Mouse (Mus musculus): ENCODE data around the gene Dot1l. TPM values are rescaled to one million over a fixed set of nuclear protein-coding genes. Genes with fewer than 3 reads are reported as not detected.
"Not testable (repeated sequence)": the region's sequence is repeated elsewhere in the genome, so short reads cannot be mapped to it uniquely, and the experiment has no call there.

Gene Dot1l
- polyA plus RNA-seq, 1 experiment from 2014 or later: 28.3 TPM

GRCm38 (mm10) chr10:80823847-80824643 lies 69.0 kb downstream of the Dot1l start:
- no peaks in the 10 kb centered on the region for H3K27me3 ChIP-seq (ENCODE audit: low read depth, poor library complexity, severe bottlenecking)
- WGBS: 67% methylated on average over 8 of the region's 8 CpGs
- peaks cover 13% of the 10 kb centered on the region for H3K36me3 ChIP-seq
- H3K27ac ChIP-seq: no peak overlapping the region
- H3K9me3 ChIP-seq (replicated peaks): no peaks in the 10 kb centered on the region
- no peak overlapping the region for H3K4me3 ChIP-seq
- H3K4me1 ChIP-seq: peaks cover 13% of the 10 kb centered on the region
- DNase-seq (ENCODE audit: low spot score): no peak

- WGBS: 78% methylated on average over 2 of the region's 2 CpGs
- Histone ChIP-seq H3K36me3 (peaks cover 21% of the 10 kb centered on the region), H3K27ac (no peak overlapping the region), H3K4me3 (no peak overlapping the region), H3K4me1 (peaks cover 20% of the 10 kb centered on the region), H3K9me3 (replicated peaks) (no peaks in the 10 kb centered on the region), H3K27me3 (ENCODE audit: low read depth, poor library complexity, severe bottlenecking) (no peaks in the 10 kb centered on the region)
- DNase-seq (ENCODE audit: low spot score): no peak
Measured at GRCm38 (mm10) chr10:80824827-80825226, 69.8 kb downstream of the Dot1l start.

GRCm38 (mm10) chr10:80826151-80827062 lies 71.4 kb downstream of the Dot1l start, which contains the start of gene Oaz1:
Oaz1 (plus strand) TSS chr10:80826656.
- Histone ChIP-seq H3K4me3 (peak within 1 kb of the TSS; percentile 94), H3K9me3 (replicated peaks) (no peaks in the 10 kb centered on the region), H3K27me3 (ENCODE audit: low read depth, poor library complexity, severe bottlenecking) (no peaks in the 10 kb centered on the region), H3K27ac (peak within 1 kb of the TSS; percentile 96), H3K4me1 (peaks cover 36% of the 10 kb centered on the region), H3K36me3 (peaks cover 31% of the 10 kb centered on the region)
- WGBS: under 1% methylated on average over 82 of the region's 82 CpGs
- DNase-seq (ENCODE audit: low spot score): peak; percentile 95

GRCm38 (mm10) chr10:80827063-80827869 lies 72.3 kb downstream of the Dot1l start:
- H3K9me3 ChIP-seq (replicated peaks): no peaks in the 10 kb centered on the region
- peak overlapping the region; percentile 94 for H3K4me3 ChIP-seq
- H3K36me3 ChIP-seq: peaks cover 31% of the 10 kb centered on the region
- peak overlapping the region; percentile 96 for H3K27ac ChIP-seq
- WGBS: 8% methylated on average over 29 of the region's 29 CpGs
- peaks cover 3% of the 10 kb centered on the region; the same call in 1 of the 2 replicates for H3K27me3 ChIP-seq (ENCODE audit: low read depth, poor library complexity, severe bottlenecking)
- DNase-seq (ENCODE audit: low spot score): no peak
- peaks cover 41% of the 10 kb centered on the region for H3K4me1 ChIP-seq

GRCm38 (mm10) chr10:80827870-80828420 lies 72.9 kb downstream of the Dot1l start:
- no peak for DNase-seq (ENCODE audit: low spot score)
- peaks cover 31% of the 10 kb centered on the region for H3K36me3 ChIP-seq
- peak overlapping the region; percentile 94 for H3K4me3 ChIP-seq
- peaks cover 10% of the 10 kb centered on the region for H3K27me3 ChIP-seq (ENCODE audit: low read depth, poor library complexity, severe bottlenecking)
- H3K4me1 ChIP-seq: peaks cover 41% of the 10 kb centered on the region
- no peaks in the 10 kb centered on the region for H3K9me3 ChIP-seq (replicated peaks)
- 87% methylated on average over 10 of the region's 10 CpGs for WGBS
- no peak overlapping the region for H3K27ac ChIP-seq

GRCm38 (mm10) chr10:80828587-80828986 lies 73.6 kb downstream of the Dot1l start:
- not testable (repeated sequence) for H3K9me3 ChIP-seq (replicated peaks); H3K27ac ChIP-seq; DNase-seq (ENCODE audit: low spot score)
- WGBS: 92% methylated on average over 9 of the region's 9 CpGs
- H3K36me3 ChIP-seq: peaks cover 31% of the 10 kb centered on the region
- H3K27me3 ChIP-seq (ENCODE audit: low read depth, poor library complexity, severe bottlenecking): peaks cover 16% of the 10 kb centered on the region
- peaks cover 41% of the 10 kb centered on the region for H3K4me1 ChIP-seq
- H3K4me3 ChIP-seq: peak overlapping the region; percentile 94; the same call in 1 of the 2 replicates

GRCm38 (mm10) chr10:80829359-80830278 lies 74.6 kb downstream of the Dot1l start:
- Histone ChIP-seq H3K27me3 (ENCODE audit: low read depth, poor library complexity, severe bottlenecking) (peaks cover 26% of the 10 kb centered on the region), H3K4me3 (no peak overlapping the region; the same call in 1 of the 2 replicates), H3K4me1 (peaks cover 45% of the 10 kb centered on the region), H3K36me3 (peaks cover 31% of the 10 kb centered on the region), H3K9me3 (replicated peaks) (no peaks in the 10 kb centered on the region; the same call in 1 of the 2 replicates), H3K27ac (no peak overlapping the region)
- WGBS: 65% methylated on average over 1 of the region's 1 CpGs
- no peak for DNase-seq (ENCODE audit: low spot score)

- Histone ChIP-seq H3K27me3 (ENCODE audit: low read depth, poor library complexity, severe bottlenecking) (peaks cover 42% of the 10 kb centered on the region), H3K4me1 (peaks cover 57% of the 10 kb centered on the region), H3K9me3 (replicated peaks) (no peaks in the 10 kb centered on the region; the same call in 1 of the 2 replicates), H3K27ac (no peak overlapping the region; the same call in 1 of the 2 replicates), H3K4me3 (no peak overlapping the region), H3K36me3 (peaks cover 31% of the 10 kb centered on the region)
- peak; percentile 78 for DNase-seq (ENCODE audit: low spot score)
- 3% methylated on average over 9 of the region's 9 CpGs for WGBS
Measured at GRCm38 (mm10) chr10:80831136-80831535, 76.1 kb downstream of the Dot1l start.

- H3K36me3 ChIP-seq: peaks cover 28% of the 10 kb centered on the region
- H3K4me1 ChIP-seq: peaks cover 64% of the 10 kb centered on the region
- H3K27ac ChIP-seq: no peak overlapping the region
- no peak overlapping the region for H3K4me3 ChIP-seq
- no peak for DNase-seq (ENCODE audit: low spot score)
- H3K27me3 ChIP-seq (ENCODE audit: low read depth, poor library complexity, severe bottlenecking): peaks cover 58% of the 10 kb centered on the region
- 79% methylated on average over 7 of the region's 7 CpGs for WGBS
- H3K9me3 ChIP-seq (replicated peaks): no peaks in the 10 kb centered on the region; the same call in 1 of the 2 replicates
Measured at GRCm38 (mm10) chr10:80832818-80833217, 77.8 kb downstream of the Dot1l start.

GRCm38 (mm10) chr10:80835617-80836016 lies 80.6 kb downstream of the Dot1l start:
- H3K4me1 ChIP-seq: peaks cover 46% of the 10 kb centered on the region
- H3K9me3 ChIP-seq (replicated peaks): no peaks in the 10 kb centered on the region; the same call in 1 of the 2 replicates
- 58% methylated on average over 30 of the region's 30 CpGs for WGBS
- H3K27me3 ChIP-seq (ENCODE audit: low read depth, poor library complexity, severe bottlenecking): peaks cover 76% of the 10 kb centered on the region
- DNase-seq (ENCODE audit: low spot score): no peak
- H3K36me3 ChIP-seq: peaks cover 2% of the 10 kb centered on the region
- H3K4me3 ChIP-seq: peak overlapping the region; percentile 16
- 0 out of 2 replicates have a peak overlapping the region, but pooled peaks have one; percentile 4 for H3K27ac ChIP-seq

- H3K4me1 ChIP-seq: peaks cover 38% of the 10 kb centered on the region
- H3K4me3 ChIP-seq: no peak overlapping the region; the same call in 1 of the 2 replicates
- H3K9me3 ChIP-seq (replicated peaks): no peaks in the 10 kb centered on the region; the same call in 1 of the 2 replicates
- no peak for DNase-seq (ENCODE audit: low spot score)
- H3K36me3 ChIP-seq: no peaks in the 10 kb centered on the region; the same call in 1 of the 2 replicates
- no peak overlapping the region for H3K27ac ChIP-seq
- WGBS: 55% methylated on average over 7 of the region's 7 CpGs
- H3K27me3 ChIP-seq (ENCODE audit: low read depth, poor library complexity, severe bottlenecking): peaks cover 90% of the 10 kb centered on the region
Measured at GRCm38 (mm10) chr10:80836949-80837379, 82.0 kb downstream of the Dot1l start.
